Mouse (Mus musculus) thymus, postnatal 25 days (tissue): Measurements from ENCODE around the gene Nudt1.

Source experiments
- DNase-seq: peaks from one replicate; pipeline ENCODE4 v3.0.0; 2022

Nudt1 gene

GRCm38 (mm10) chr5:140384462-140384861, 63.0 kb downstream of the Nudt1 start:
- DNase-seq, result no peak

- DNase-seq, result no peak
Observed at GRCm38 (mm10) chr5:140387236-140387635, 65.8 kb downstream of the Nudt1 start.
